Mouse (Mus musculus): ENCODE data around the gene Sla2. TPM values are rescaled to one million over a fixed set of nuclear protein-coding genes. Genes with fewer than 3 reads are reported as not detected.
"Not testable (repeated sequence)": the region's sequence is repeated elsewhere in the genome, so short reads cannot be mapped to it uniquely, and the experiment has no call there.

The Sla2 gene
- total RNA-seq, 2 experiments from 2014 or later, result 0.57 to 0.92 TPM

DNA sequence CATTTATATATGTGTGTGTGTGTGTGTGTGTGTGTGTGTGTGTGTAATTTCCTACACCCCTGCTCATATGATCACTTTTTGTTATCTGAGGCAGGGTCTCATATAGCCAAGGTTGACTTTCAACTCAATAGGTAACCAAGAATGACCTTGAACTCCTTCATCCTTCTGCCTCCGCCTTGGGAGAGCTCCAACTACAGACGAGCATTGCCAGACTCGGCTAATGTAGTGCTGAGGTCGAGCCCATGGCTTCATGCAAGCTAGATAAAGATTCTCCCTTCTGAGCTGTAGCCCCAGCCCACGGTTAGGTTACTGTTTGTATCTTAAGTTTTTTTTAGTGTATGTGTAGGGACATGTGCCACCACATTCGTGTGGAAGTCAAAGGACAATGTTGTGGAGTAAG is 14.9 kb upstream of the Sla2 start:
- ATAC-seq (replicated peaks; ENCODE audit: poor library complexity), result no peak

- no peak for ATAC-seq (replicated peaks; ENCODE audit: poor library complexity)
These were observed 14.4 kb upstream of the Sla2 start for GRCm38 (mm10) chr2:156901344-156901743.

DNA sequence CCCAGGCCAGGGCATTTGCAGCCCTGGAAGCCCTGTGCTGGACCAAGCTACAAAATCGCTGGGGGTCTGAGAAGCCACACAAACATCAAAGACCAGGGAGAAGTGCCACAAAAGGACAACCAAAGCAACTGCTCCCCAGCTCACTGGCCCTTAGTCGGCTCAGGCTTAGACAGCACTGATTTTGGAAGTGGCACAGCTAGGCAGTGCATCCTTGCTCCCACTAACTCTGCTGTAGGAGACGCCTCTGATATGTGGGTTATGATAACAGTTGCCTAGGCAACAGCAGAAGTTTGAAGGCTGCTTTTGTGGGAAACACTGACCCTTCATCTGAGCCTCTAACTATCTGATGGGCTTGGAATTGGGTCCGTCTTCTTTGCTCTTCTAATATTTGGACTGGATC is 12.2 kb upstream of the Sla2 start:
- no peak for ATAC-seq (replicated peaks; ENCODE audit: poor library complexity)

DNA sequence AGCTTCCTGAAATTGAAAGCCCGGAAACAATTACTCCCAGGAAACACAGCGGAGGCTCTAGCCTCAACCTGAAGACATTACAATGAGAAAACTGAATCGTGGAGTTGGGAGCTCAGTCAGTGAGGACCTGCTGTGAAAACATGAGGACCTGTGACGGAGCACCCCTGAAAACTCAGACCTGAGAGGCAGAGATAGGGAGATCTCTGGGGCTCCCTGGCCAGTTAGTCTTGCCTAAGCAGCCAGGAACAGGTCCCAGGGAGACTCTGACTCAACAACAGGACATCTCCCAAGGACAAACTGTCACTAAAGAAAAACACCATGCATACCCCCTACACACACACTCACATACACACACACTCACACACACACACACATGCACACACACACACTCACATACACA is 11.4 kb upstream of the Sla2 start:
- no peak for ATAC-seq (replicated peaks; ENCODE audit: poor library complexity)

- no peak for ATAC-seq (replicated peaks; ENCODE audit: poor library complexity)
These were observed 10.0 kb upstream of the Sla2 start for GRCm38 (mm10) chr2:156897034-156897433.

GRCm38 (mm10) chr2:156896384-156896914 is 9.5 kb upstream of the Sla2 start:
- no peak; the same call in 1 of the 2 replicates for ATAC-seq (replicated peaks; ENCODE audit: poor library complexity)

- peak; percentile 37; the same call in 1 of the 2 replicates for ATAC-seq (replicated peaks; ENCODE audit: poor library complexity)
These were observed 7.7 kb upstream of the Sla2 start for GRCm38 (mm10) chr2:156894496-156895265.

GRCm38 (mm10) chr2:156892821-156893220 is 5.8 kb upstream of the Sla2 start:
- ATAC-seq (replicated peaks; ENCODE audit: poor library complexity), result no peak

GRCm38 (mm10) chr2:156892240-156892639 is 5.2 kb upstream of the Sla2 start:
- no peak for ATAC-seq (replicated peaks; ENCODE audit: poor library complexity)

- ATAC-seq (replicated peaks; ENCODE audit: poor library complexity), result no peak
These were observed 1.5 kb upstream of the Sla2 start for GRCm38 (mm10) chr2:156888490-156888889.

DNA sequence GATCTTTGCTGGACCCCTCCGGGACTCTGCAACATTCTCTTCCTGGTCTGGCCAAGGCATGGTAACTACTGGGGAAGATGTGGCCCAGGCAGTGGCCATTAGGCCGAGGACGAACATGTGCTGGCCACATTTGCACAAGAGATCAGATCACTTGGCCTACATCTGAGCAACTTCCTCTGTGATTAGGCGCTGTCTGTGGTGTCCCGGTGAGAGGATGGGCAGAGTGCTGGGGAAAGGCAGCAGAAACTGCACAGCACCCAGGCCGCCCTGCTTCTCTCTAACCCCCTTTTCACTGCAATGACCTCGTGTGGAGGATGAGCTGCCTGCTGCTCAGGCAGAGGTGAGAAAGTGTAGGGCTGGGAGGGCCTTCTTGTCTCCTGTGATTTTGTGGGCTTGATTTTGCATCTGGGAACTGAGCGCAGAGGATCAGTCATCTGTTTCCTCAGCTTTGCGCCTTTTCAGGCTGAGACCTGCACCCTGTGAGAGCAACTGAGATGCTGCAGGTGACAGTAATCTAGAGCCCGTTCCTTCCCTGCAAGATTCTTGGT is 834 bp downstream of the Sla2 start:
- no peak for ATAC-seq (replicated peaks; ENCODE audit: poor library complexity)

- ATAC-seq (replicated peaks; ENCODE audit: poor library complexity), result not testable (repeated sequence)
These were observed 1.3 kb downstream of the Sla2 start for GRCm38 (mm10) chr2:156885666-156886065.

DNA sequence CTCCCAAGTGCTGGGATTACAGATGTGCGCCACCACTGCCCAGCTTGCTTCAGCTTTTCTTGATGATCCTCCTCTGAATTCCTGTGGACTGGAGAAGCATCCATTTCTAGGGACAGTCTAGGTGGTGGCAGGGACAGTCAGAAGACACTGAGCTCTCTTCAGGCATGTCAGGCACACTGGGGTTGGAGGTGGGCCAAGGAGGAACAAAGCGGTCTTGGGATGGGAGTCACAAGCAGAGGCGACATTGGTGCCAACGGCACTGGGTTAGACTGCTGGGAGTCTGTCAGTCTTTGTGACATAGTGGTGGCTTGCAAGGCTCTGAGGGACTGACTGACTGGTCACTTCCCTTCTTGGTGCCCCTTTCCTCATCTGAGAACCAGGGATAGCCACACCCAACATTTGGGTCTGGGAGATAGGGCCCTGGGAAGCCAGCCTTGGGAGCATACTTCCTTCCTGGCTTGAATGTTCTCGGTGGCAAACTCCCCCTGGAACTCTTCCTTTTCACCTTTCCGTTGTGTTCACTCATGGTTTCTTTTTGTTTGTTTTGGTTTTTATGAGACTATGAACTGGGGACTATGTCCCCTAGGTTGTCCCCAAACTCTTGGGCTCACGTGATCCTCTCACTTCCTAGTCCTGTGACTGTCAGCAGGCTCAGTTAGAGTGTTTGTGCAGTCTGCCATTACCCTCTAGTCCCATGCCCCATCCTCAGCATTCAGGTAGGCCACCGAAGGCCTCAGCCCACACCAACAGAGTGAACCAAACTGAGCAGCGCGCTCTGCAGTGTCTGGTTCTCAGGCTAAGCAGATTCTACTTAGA is 2.4 kb downstream of the Sla2 start:
- no peak for ATAC-seq (replicated peaks; ENCODE audit: poor library complexity)

- peak; percentile 63 for ATAC-seq (replicated peaks; ENCODE audit: poor library complexity)
These were observed 4.5 kb downstream of the Sla2 start for GRCm38 (mm10) chr2:156882431-156883001.

DNA sequence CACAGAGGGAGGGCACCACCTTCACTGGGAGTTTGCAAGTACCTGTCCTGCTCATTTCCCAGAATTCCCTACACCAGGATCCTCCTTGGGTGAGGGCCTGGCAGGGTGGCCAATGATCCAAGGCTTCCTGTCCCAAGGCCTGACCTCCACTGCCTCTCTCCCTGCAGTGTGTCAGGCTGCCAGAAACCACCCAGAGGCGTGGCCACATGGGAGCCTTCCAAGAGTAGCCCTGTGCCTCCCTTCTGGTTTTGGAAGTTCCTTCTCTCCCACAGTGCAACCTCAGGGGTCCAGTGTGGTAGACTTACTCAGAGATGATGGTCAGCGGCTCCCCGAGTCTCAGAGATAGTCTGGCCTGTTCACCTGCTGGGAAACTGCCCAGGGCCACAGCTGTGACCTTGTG is 7.5 kb downstream of the Sla2 start:
- no peak for ATAC-seq (replicated peaks; ENCODE audit: poor library complexity)

DNA sequence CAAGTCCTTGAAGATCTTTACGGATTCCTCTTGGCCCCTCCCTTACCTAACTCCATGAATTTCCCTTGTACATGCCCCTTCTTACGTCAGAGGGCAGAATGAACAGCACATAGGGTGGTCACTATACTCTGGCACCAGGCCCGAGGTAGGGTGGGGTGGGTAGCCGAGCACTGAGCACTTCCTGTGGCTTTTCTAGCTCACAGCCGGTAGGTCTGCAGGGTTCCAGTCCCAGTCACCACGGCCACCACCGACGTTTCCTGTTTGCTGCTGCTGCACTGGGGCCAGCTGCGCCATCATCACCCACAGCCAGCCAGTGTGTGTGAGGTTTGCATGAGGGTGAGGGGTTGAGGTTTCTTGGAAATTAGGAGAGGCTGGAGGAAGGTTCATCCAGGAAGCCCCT is 9.3 kb downstream of the Sla2 start:
- ATAC-seq (replicated peaks; ENCODE audit: poor library complexity), result peak; percentile 69

GRCm38 (mm10) chr2:156874760-156875510 is 12.1 kb downstream of the Sla2 start:
- no peak for ATAC-seq (replicated peaks; ENCODE audit: poor library complexity)

DNA sequence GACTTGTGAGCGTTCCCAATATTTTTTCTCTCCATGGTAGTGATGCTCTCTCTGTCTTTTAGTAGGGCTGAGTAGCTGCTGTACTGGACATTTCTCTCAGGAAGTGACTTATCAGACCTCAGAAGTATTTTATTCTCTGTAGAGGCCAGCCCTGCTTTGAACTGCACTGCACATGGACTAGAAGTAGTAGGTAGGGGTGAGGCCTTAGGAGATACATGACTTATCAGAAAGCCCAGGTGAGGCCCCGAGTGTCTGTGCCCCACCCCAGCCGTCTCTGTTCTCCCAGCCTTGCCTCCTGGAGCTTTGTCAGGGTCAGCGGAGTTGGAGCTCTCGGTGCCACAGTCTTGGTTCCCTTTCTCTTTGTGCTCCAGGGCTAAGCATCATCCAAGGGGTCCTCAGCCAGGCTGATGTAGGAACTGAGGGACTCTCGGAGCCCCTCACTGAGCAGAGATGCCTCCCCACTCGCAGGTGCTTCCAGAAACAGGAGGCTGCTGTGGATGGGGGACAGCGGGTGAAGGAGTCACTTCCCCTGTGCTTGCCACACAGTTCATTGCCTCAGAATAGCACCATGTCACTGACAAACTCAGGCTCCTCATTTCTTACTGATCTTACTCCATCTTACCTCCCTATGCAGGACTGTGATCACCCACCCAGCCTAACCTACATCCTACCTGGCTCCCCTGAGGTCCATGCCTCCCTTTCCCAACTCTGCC is 12.8 kb downstream of the Sla2 start:
- ATAC-seq (replicated peaks; ENCODE audit: poor library complexity), result peak; percentile 32; the same call in 1 of the 2 replicates

GRCm38 (mm10) chr2:156873629-156874028 is 13.4 kb downstream of the Sla2 start:
- ATAC-seq (replicated peaks; ENCODE audit: poor library complexity), result peak; percentile 60

- ATAC-seq (replicated peaks; ENCODE audit: poor library complexity), result no peak
These were observed 16.5 kb downstream of the Sla2 start for GRCm38 (mm10) chr2:156870519-156870918.
